Mouse (Mus musculus) kidney, postnatal 10 days (tissue): ENCODE data around the gene Gas2l1.

Experiments used
- DNase-seq: peaks from one replicate; pipeline ENCODE4 v3.0.0; 2021; ENCODE audit warnings: mixed read lengths

Gas2l1 gene

DNA sequence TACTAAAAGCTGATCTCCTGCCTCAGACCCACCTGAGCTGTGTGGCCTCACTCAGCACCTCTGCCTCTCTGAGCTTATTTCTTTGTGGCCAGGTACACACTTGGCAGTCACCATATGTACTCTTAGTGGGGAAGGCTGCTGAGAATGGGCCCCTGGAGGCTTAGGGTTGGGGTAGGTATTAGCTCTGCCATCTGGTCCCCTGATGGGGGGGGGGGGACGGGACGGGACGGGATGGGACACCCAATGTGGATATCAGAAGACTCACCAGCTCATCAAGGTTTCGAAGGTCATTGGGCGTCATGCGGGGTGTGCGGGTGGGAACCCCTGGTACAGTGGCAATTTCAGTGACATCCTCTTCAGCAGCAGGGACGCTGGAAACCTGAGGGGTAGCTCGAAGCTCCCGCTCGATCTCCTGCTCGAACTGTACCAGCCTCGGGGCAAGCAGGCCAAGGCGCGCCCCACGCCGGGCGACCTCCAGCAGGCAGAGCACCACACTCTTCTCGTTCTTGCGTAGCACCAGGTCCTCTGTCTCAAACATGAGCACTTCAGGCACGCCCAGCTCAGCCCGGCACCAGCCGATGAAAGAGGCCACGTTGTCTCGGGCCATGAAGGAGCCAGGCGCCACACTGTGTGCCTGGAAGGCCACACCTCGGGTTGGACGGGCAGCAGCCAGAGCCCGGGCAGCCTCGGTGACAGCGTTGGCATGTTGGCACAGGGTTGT, 1.4 kb downstream of the Gas2l1 start:
- DNase-seq: peak; percentile 46

DNA sequence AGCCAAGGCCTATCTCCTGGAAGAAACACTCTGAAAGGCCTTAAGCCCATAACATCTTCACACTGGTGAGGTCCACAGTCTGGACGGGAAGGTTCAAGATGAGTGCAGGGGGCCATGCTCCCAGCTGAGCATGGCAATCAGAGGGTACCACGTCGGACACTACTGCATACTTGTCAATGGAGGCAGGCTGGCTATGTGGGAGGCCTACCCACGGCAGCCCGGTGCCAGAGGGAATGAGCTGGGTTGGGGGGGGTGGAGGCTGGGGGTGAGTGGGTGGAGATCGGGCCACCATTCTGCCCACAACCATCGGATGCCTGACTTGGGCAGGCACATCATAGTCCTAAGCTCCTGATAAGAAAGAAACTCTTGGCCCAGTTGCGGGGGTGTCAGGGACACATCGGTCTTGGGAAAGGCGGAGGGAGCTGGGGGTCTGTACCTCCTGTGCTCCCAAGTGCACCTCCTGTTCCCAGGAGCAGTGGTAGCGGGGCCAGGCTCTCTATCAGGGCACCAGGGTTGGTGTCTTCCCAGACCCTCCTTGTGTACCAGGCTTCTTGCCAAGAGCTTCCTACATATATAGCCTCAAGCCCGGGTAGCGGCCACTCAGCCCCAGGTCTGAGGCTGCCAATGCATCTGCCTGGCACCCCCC, 2.1 kb downstream of the Gas2l1 start:
- DNase-seq: no peak

DNA sequence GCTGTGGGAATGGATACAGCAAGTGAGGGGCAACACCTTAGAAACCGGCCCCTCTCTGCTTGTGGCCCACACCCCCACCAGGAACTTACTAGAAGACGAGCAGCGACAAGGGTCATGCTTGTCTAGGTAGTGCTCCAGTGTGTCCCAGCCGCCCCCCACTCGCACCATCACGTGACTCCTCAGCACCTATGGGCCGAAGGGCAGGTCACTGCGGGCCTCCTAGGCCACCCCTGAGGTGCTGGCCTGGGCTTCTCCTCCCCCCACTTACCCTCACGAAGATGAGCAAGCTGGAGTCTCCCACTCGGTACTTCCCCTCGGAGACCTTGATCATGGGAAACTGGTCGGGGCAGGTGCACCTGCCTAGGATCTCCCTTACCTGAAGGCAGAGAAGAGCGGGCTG, 2.8 kb downstream of the Gas2l1 start:
- DNase-seq: peak; percentile 26

DNA sequence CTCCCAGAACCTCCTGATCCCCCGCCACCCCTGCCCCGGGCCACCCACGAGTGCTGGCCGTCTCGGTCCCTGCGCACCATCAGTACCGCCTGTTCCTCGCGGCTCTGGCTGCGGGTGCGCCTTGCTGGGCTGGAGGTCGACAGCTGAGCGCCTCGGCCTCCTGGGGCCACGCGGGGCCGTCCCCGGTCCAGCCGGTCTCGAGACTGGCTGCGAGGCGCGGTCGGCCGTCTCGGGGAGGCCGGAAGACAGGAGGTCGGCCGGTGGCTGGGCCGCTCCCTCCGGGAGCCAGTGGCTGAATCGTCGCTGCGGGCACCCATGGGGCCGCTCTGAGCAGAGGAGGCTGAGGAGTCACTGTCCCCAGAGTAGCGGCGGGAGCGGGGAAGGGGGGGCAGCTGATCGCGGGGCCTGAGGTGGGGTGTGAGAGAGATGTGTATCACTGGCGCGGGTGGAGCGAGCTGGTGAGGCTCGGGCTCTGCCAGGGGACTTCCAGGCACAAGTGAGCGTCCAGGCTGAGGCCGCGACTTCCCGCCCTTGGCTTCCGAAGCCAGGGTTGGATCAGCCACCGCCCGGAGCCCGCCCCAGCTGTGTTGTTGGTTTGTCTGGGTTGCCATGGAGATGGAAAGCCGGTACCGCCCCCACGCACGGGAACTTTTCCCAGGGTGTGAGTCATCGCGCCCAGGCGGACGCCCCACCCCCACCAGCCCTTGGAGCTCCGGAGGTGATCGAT, 3.6 kb downstream of the Gas2l1 start:
- DNase-seq: peak; percentile 95

DNA sequence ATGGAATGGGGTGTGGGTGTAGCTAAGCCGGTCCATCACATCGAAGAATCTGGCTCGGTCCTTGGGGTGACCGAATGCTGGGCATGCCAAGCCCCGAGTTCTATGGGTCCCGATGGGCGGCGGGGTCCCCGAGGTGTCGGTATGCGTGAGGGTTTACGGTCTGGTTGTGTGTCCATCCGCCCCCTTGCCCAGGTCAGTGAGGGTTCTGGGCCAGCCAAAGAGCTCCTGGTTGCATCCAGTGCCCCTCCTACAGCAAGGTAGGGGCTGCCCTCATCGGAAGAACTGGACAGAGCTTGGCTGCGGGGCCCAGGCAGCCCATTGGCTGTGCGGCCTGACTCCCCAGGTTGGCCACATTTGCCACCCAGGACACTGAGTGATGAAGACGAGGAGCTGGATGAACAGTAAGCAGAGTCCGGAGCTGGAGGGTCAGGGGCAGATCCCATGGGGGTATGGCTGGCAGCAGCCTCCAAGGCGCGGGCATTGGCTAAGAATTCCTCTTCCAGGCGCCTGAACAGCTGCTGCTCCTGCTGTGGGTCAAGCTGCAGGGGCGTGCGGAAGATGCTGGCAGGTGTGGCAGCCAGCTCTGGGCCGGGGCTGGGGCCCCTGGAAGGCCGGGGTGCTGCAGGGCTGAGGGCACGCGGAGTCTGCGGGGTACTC, 4.2 kb downstream of the Gas2l1 start:
- peak; percentile 36 for DNase-seq

DNA sequence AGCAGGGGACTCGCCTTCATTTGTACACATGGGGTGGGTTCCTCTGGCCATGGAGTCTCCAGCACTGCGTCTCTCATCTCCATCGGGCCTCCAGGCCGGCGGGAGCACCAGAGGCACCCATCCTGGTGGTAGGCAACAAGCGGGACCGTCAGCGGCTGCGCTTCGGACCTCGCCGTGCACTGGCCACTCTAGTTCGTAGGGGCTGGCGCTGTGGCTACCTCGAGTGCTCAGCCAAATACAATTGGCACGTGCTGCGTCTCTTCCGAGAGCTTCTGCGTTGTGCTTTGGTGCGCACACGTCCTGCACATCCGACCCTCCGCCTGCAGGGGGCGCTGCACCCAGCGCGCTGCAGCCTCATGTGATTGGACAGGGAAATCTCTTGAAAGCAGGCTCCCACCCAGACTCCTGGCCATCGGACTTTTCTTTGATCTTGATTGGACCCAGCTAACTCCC, 5.4 kb downstream of the Gas2l1 start:
- DNase-seq: peak; percentile 42

DNA sequence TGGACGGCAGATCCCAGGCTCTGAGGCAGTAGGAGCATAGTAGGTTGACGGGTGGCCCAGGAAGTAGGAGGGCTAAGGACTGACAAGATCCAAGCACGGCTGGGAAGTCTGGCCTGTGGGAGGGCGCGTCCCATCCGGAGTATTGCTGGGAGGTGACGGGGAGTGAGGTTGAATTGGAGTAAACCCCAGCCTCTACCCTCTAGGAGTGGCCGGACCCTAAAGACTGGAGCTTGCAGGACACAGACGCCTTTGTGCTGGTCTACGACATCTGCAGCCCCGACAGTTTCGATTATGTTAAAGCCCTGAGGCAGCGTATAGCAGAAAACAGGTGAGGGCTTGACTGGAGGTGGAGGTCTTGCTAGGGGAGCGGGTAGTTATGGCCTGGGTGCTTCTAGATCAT, 5.9 kb downstream of the Gas2l1 start:
- DNase-seq: peak; percentile 33

DNA sequence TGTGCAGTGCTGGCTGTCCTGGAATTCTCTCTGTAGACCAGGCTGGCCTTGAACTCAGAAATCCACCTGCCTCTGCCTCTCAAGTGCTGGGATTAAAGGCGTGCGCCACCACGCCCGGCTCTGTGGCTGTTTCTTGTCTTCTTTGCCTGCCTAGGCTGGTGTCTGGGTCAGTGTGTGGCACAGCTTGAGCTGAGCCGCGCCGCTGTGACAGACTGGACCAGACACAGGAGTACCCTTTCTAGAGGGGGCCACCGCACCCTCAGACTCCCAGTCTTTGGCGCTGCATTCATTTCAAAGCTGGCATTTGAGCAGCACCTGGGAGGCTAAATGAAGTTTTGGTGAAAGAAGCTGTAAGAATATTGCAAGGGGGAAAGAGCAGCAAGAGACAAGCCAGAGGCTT, 6.3 kb downstream of the Gas2l1 start:
- no peak for DNase-seq

DNA sequence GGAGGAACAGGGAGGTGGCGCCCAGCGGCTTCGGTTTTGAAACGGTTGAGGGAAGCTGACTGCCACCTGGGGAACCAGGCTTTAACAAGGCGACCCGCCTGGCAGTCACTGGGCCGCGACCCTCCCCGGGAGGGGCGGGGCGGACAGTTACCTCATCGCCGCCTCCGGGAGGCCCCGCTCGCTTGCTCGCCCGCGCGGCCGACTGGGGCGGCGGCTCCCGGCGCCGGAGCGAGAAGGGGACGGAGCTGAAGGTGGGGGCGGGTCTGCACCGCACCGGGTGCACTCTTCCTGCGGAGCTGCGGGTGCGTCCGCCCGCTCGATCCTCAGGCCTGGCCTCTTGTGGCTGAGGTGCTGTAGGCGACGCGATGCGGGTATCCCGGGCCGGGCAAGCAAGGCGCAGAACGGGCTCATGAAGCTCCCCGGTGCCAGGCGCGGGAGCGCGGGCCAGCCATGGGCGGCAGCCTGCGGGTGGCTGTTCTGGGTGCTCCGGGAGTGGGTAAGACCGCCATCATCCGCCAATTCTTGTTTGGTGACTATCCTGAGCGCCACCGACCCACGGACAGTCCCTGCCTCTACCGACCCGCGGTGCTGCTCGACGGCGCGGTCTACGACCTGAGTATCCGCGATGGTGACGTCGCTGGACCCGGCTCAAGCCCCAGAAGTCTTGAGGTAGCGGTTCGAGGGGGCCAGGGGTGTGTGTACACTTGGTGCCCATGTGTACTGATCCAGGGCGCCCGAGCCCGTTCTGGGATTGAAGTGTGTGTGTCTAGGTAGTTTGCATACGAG, 7.1 kb downstream of the Gas2l1 start, which contains the start of gene Rasl10a:
TSS of gene Rasl10a (plus strand) at position 273 of the 786 bp plus-strand sequence.
- DNase-seq: peak; percentile 68

DNA sequence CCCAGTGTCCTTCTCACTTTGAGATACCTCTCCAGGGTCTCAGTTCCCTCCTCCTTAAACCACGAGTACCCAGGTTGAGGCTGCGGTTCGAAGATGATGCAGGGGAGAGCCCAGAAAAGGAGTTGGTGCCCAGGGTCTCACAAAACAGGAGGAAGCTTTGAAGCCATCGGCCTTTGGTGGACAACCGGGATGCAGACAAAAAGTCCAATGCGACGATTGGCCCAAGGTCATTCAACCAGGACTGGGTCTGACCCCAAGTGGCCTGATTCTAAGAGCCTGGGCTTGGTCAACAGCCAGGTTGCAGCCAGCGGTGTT, 7.6 kb downstream of the Gas2l1 start:
- DNase-seq: no peak

DNA sequence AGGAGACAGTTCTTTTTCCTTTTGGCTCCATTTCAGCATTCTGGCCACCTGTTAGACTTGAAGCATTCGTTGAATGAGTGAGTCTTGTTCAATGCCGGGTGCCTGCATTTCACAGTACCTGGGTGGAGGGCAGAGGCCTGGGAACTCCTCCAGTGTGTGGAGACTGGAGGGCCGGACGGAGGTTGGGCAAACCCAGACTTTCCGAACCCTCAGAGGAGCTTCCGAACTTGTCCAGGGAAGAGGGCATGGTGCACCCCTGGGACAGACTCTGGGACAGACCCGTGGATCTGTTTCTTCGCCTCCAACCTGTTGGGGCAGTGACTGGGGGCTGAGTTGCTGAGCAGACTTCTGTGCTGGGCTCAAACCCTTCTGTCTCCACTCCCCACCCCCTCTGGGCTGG, 8.1 kb downstream of the Gas2l1 start:
- DNase-seq: no peak

DNA sequence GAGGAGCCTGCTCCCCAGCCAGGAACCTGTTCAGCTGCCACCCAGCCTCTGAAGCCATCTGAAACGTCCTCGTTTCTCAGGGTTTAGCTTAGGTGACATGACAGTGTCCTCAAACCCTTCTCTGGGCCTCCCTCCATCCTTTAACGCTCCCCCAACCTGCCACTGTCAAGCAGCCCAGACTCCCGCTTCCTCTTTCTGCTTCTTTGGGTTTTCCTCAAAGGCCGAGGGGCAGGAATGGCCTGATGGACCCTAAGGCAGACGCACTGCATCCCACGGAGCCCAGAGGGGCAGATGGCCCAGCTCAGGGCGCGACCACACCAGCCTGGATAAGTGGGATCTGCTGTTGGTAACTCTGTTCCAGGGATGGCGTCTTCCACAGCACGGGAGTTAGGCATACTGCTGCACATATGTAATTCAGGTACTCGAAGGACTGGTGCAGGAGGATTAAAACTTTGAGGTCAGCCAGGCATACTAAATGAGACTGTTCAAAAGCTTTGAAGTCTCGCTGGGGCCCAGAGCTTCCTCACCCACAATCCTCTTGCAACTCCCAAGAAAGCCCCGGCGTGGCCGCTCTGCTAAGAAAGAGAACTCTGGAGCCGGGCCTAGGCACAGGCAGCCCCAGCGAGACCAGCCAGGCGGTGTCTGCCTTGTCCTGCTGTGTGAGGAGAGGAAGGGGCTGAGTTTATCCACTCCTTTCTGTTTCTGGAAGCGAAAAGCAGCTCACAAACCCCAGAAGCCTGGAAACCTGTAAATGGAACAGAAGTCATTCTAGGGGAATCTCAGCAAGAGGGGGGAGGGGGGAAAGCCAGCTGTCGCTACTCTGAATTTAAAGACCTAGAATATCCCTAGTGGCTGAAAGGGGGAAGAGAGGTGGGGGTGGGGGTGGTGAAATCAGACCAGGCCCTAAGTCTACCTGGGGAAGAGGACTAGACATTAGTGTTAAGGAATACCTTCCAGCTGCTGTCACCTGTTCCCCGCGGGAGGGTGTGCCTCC, 8.9 kb downstream of the Gas2l1 start:
- peak; percentile 28 for DNase-seq

DNA sequence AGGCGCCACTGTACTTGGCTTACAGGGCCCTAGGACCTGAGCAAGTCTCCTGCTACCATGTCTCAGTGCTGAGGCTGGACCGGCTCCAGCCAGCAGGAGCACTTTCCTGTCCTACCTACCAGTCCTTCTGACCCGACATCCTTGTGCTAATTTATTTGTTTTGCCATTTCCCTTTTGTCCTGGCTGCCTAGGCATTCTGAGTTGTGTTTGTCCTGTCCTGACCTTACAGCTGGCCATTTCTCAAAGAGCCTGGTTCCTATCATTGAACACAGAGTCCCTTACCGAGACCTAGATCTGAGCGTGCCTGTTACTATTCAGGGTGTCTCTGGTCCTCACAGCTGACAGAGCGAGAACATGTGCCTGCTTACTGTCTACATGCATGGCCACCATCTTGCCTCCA, 10.3 kb downstream of the Gas2l1 start:
- peak; percentile 44 for DNase-seq

DNA sequence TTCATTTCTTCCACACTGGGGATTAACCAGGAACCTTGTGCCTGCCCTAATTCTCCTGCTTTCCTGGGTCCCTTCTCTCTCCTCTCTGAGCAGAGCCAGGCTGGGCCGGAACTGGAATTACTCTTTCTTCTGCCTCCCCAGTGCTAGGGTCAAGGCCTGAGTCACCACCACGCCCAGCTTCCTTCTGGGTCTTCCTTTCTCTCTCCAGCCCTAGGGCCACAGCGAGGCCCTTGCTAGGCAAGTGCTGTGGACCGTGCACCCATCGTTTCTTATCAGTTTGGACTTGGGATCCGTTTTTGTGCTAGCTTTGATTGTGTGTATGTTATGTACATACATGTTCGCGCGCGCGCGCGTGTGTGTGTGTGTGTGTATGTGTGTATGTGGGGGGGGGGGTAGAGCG, 11.0 kb downstream of the Gas2l1 start:
- no peak for DNase-seq

DNA sequence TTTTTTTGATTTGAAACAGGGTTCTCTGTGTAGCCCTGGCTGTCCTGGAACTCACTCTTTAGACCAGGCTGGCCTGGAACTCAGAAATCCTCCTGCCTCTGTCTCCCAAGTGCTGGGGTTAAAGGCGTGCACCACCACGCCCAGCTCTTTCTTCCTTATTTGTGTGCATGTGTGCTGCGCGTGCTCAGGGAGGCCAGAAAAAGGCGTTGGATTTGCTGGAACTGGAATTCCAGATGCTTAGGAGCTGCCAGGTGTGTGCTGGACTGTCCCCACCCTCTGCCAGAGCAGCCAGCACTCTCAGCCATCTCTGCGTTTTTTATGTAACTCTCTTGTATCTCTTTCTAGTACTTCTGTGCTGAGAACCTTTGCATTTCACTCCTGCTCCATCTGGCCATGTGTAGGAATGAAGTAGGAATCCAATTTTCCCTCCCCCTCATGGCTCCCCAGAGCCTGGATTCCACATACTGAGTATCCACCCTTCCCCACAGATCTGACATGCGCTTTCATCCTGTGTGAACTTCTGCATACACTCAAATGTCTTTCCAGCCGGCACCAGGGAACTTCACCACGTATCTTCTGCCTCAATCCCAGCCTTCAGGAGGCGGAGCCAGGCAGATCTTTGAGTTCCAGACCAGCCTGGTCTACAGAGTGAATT, 12.8 kb downstream of the Gas2l1 start:
- DNase-seq: no peak

DNA sequence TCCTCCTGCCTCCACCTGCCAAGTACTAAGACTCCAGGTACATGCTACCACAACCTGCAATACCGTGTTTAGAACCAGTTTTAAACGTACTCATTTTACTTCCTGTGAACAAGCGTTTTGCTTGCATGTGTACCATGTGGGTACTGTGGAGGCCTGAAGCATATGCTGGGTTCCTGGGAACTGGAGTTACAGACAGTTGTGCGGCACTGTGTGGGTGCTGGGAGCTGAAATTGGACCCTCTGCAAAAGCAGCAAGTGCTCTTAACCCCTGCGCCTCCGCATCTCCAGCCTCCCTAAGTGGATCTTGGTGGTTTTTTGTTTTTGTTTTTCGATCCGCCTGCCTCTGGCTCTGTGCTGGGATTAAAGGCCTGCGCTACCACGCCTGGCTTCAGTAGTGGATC, 13.5 kb downstream of the Gas2l1 start:
- DNase-seq: no peak

DNA sequence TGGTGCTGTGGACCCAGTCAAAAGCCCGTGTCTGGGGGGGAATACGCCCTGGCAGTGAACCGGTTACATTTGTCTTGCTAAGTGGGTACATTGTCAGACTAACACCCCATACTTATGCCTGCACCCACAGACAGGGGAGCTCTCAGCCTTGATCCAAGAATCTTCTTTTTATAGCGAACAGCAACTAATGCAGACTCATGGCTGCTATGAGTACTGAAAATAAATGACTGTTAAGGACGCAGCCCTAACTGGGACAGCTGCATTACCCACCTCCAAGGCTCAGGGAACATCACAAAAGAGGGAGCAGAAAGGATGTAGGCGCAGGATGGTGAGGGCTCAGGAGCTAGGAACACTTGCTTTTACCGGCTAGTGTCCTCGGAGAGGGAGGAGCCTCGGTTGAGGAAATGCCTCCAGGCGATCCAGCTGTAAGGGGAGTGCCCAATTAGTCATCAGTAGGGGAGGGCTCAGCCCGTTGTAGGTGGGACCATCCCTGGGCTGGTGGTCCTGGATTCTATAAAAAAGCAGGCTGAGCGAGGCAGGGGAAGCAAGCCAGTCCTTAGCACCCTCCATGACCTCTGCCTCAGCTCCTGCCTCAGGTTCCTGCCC, 18.7 kb downstream of the Gas2l1 start:
- DNase-seq: no peak

DNA sequence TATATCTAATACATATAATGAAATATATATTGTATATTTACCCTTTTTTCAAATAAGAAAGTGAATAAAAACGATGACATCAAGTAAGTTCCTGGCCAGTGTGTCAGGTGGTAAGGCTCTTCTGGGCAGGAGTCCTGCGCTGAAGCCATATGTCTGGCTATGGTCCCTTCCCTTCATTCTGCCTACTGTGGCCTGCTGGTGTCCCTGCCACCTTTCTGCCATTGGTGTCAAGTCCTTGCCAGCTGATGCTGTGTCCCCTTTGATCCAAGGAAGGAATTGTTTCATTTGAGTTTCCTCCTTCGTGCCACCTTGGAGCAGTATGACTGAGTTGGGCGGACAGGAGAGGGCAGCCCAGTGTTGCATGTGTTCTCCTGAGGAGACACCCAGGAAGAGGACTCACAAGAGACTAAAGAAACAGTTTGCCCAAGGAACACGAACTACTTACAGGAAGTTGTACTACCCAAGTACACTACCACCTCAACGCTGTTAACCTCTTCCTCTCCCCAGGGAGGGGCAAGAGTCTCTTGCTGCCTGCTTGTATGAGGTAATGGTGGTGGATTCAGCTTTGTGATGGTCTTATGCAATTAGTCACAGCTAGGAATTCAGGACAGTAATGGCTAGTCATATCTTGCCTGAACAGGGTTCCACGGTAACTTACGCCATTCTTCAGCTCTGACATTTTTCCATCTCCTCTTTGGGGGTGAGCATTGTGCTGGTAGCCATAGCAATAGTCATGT, 22.3 kb downstream of the Gas2l1 start:
- no peak for DNase-seq

DNA sequence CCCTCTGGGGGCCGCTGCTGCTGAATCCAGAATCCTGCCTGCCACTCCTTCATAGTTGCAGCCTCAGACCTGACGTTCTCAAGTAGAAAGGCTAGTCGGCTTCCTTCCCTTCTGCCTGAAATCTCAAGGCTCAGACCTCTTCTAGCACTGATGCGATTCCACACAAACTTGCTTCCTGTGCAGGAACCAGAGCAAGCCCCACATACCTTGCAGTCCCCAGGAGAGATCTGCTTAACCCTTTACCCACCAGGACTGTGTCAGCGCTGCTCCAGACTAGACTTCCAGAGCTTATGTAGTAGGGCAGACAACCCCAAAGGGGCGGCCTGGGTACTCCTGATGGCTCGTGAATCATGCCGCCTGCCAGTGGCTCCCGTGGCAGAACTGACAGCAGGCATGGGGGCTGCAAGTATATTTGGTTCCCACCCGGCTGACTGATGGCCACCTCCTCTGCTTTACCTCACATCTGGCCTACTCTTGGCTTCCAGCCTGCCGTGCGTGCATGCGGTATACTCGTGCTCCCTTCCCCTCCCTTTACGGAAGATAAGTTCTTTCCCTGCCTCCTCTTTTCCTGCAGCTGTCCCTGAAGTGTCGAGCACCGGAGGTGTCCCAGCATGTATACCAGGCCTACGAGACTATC, 23.9 kb downstream of the Gas2l1 start:
- no peak for DNase-seq
